Mouse (Mus musculus): ENCODE results near the gene Bcat2. TPM values are rescaled to one million over a fixed set of nuclear protein-coding genes. Genes with fewer than 3 reads are reported as not detected.

The Bcat2 gene
- polyA plus RNA-seq, 1 experiment from 2014 or later = 44.0 TPM

DNA sequence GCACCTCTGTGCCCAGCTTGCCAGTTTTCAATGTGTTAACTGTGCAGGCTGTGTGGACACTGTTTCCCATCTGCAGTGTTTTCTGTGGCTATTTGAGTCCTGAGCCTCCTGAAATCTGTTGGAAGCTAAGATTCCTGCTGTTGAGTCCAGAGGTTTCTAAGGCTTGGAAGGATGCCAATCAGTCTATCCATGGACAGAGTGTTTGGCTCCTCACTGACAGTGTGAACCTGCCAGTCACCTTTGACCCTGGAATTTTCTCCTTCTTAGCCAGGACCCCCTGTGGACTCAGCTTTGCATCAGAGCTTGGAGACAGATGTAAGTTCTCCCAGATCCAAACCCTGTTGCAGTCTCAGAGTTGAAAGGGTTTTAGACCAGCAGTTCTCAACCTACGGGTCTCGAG is 29.7 kb upstream of the Bcat2 start:
- Histone ChIP-seq H3K4me1 (ENCODE audit: control insufficient read depth, low read depth, low read length) (no peaks in the 10 kb centered on the region; the same call in 1 of the 2 replicates), H3K4me2 (ENCODE audit: low read depth, low read length) (no peak overlapping the region), H3K4me3 (ENCODE audit: low read depth, low read length) (no peak overlapping the region), H3K36me3 (ENCODE audit: control insufficient read depth, insufficient read depth) (no peaks in the 10 kb centered on the region), H3K9me3 (replicated peaks; ENCODE audit: control insufficient read depth, low read length) (no peaks in the 10 kb centered on the region; the same call in 1 of the 2 replicates), H3K9ac (ENCODE audit: low read depth, low read length) (no peak overlapping the region), H3K27me3 (ENCODE audit: control insufficient read depth, insufficient read depth, low read depth, low read length) (peaks cover 8% of the 10 kb centered on the region), H3K27ac (ENCODE audit: low read length) (no peak overlapping the region)
- 69% methylated on average over 2 of the region's 2 CpGs for WGBS (ENCODE audit: insufficient replicate concordance)
- 0 out of 2 replicates have a peak, but pooled peaks have one; percentile 41 for ATAC-seq (ENCODE audit: low read depth)

DNA sequence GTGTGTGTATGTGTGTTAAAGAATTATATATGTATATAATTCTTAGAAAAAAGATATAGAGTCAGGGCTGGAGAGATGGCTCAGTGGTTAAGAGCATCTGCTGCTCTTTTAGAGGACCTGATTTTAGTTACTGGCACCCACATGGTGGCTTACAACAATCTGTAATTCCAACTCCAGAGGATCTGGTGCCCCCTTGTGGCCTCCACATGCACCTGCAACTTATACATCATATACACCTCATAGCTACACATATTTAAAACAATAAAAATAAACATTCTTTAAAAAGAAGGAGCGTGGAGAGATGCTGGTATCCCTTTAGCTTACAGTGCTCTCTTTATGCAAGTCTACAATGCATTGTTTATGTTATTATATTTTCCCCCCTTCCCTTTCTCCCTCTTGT is 25.4 kb upstream of the Bcat2 start:
- H3K4me3 ChIP-seq (ENCODE audit: low read depth, low read length) = no peak overlapping the region
- H3K9me3 ChIP-seq (replicated peaks; ENCODE audit: control insufficient read depth, low read length) = no peaks in the 10 kb centered on the region; the same call in 1 of the 2 replicates
- no peak overlapping the region for H3K9ac ChIP-seq (ENCODE audit: low read depth, low read length)
- no peaks in the 10 kb centered on the region; the same call in 1 of the 2 replicates for H3K4me1 ChIP-seq (ENCODE audit: control insufficient read depth, low read depth, low read length)
- H3K36me3 ChIP-seq (ENCODE audit: control insufficient read depth, insufficient read depth) = no peaks in the 10 kb centered on the region
- ATAC-seq (ENCODE audit: low read depth) = no peak
- no peak overlapping the region for H3K4me2 ChIP-seq (ENCODE audit: low read depth, low read length)
- H3K27me3 ChIP-seq (ENCODE audit: control insufficient read depth, insufficient read depth, low read depth, low read length) = no peaks in the 10 kb centered on the region
- WGBS (ENCODE audit: insufficient replicate concordance) = 51% methylated on average over 1 of the region's 1 CpGs
- no peak overlapping the region for H3K27ac ChIP-seq (ENCODE audit: low read length)

DNA sequence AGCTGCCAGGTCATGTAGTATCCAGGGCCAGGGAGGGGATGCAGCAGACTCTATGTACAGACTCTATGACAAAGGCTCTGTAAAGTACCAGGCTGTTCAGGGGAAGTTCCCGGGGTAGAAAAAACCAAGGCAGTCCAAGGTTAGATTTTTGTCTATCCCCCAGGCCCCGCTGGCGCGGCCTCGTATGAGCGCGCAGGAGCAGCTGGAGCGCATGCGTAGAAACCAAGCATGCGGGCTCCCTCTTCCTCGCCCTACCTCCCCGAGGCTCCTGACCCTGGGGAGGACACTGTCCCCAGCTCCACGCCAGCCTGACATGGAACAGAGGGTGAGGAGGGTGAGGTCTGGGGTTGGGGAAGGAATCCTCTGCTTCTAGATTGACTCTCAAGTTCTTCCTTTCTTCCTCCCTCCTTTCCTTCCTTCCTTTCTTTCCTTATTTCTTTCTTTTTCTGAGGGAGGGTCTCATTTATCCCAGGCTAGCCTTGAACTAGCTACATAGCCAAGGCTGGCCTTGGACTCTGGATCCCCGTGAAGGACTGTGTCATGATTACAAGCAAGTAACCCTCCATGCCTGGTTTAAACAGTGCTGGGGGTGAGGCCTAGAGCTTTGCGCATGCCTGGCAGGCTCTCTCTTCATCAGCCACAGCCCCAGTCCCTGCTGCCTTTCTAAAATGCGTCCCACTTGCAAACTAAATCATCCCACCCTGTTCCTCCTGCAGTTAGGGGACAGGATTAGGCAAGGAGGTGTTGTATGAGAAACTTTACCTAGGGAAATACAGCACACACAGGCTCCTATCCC is 20.1 kb upstream of the Bcat2 start:
- WGBS (ENCODE audit: insufficient replicate concordance) = 76% methylated on average over 16 of the region's 16 CpGs
- Histone ChIP-seq H3K36me3 (ENCODE audit: control insufficient read depth, insufficient read depth) (no peaks in the 10 kb centered on the region), H3K27ac (ENCODE audit: low read length) (no peak overlapping the region), H3K27me3 (ENCODE audit: control insufficient read depth, insufficient read depth, low read depth, low read length) (no peaks in the 10 kb centered on the region), H3K4me1 (ENCODE audit: control insufficient read depth, low read depth, low read length) (peaks cover 4% of the 10 kb centered on the region), H3K9me3 (replicated peaks; ENCODE audit: control insufficient read depth, low read length) (no peaks in the 10 kb centered on the region; the same call in 1 of the 2 replicates), H3K4me3 (ENCODE audit: low read depth, low read length) (no peak overlapping the region), H3K9ac (ENCODE audit: low read depth, low read length) (no peak overlapping the region), H3K4me2 (ENCODE audit: low read depth, low read length) (no peak overlapping the region)
- no peak for ATAC-seq (ENCODE audit: low read depth)

DNA sequence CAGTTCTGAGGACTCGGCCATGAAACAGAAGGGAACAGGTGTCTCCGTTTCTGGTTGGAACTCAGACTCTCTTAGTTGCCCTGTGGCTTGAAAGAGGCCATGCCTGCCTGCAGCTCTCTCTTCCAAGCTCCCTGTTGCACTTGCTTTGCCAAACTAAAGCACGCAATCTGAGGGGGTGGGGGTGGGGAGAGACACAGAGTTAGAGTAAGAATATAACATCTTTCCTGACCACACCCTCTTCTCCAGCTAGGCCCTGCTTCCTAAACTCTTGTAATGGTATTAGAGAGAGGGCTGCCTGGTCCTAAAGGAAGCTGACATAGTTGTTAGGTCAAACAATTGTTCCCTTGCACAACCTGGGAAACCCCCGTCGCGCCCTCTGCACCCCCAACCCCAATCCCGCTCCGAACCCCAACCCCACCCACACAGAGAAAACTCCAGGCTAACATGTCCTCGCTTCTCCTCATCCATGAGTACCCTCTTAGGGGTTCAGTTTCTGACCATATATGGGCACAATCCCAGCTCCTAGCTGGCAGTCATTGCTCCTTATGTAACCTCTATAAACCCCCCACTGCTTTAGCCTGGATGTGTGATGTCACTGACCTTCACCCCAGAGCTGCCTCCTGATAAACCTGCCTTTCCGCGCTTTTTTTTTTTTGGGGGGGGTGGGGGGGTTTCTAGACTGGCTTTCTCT is 19.0 kb upstream of the Bcat2 start:
- Histone ChIP-seq H3K36me3 (ENCODE audit: control insufficient read depth, insufficient read depth) (no peaks in the 10 kb centered on the region), H3K27ac (ENCODE audit: low read length) (no peak overlapping the region), H3K27me3 (ENCODE audit: control insufficient read depth, insufficient read depth, low read depth, low read length) (no peaks in the 10 kb centered on the region), H3K4me2 (ENCODE audit: low read depth, low read length) (no peak overlapping the region), H3K9ac (ENCODE audit: low read depth, low read length) (no peak overlapping the region), H3K4me3 (ENCODE audit: low read depth, low read length) (no peak overlapping the region), H3K9me3 (replicated peaks; ENCODE audit: control insufficient read depth, low read length) (no peaks in the 10 kb centered on the region), H3K4me1 (ENCODE audit: control insufficient read depth, low read depth, low read length) (peaks cover 4% of the 10 kb centered on the region)
- 68% methylated on average over 11 of the region's 11 CpGs for WGBS (ENCODE audit: insufficient replicate concordance)
- ATAC-seq (ENCODE audit: low read depth) = peak; percentile 12; the same call in 1 of the 2 replicates

DNA sequence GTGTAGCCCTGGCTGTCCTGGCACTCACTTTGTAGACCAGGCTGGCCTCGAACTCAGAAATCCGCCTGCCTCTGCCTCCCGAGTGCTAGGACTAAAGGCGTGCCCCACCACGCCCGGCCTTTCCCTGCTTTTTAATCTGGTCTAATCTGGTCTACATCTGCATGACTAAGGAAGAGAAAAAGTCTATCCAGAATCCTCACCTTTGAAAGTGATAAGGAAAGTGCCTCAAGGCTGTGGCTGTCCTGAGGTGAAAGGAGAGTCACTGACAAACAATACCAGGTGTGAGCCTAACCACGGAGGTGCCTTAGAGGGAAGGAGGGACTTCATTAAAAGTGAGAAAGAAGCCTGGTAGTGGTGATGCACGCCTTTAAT is 18.5 kb upstream of the Bcat2 start:
- Histone ChIP-seq H3K4me1 (ENCODE audit: control insufficient read depth, low read depth, low read length) (peaks cover 4% of the 10 kb centered on the region), H3K4me3 (ENCODE audit: low read depth, low read length) (no peak overlapping the region), H3K27me3 (ENCODE audit: control insufficient read depth, insufficient read depth, low read depth, low read length) (no peaks in the 10 kb centered on the region), H3K4me2 (ENCODE audit: low read depth, low read length) (no peak overlapping the region), H3K9ac (ENCODE audit: low read depth, low read length) (no peak overlapping the region), H3K27ac (ENCODE audit: low read length) (no peak overlapping the region), H3K9me3 (replicated peaks; ENCODE audit: control insufficient read depth, low read length) (no peaks in the 10 kb centered on the region), H3K36me3 (ENCODE audit: control insufficient read depth, insufficient read depth) (no peaks in the 10 kb centered on the region)
- ATAC-seq (ENCODE audit: low read depth) = no peak
- 47% methylated on average over 8 of the region's 8 CpGs for WGBS (ENCODE audit: insufficient replicate concordance)

DNA sequence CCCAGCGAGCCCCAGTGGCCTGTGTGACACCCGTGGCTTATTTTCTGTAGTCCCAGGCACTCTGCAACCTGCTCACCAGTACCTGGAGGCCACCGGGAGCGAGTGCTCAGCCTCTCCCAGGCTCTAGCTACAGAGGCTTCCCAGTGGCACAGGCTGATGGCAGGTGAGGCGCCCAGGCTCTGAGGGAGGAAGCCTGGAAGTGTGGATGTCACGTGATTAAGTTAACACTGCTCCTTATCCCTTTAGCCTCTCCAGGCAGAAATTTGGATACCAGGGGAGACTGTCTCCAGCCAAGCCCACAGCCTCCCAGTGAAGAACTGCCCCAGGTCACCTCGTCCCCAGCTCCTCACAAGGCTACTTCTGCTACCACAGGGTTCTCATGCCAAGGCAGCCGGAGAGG is 16.4 kb upstream of the Bcat2 start:
- no peak overlapping the region for H3K27ac ChIP-seq (ENCODE audit: low read length)
- ATAC-seq (ENCODE audit: low read depth) = 0 out of 2 replicates have a peak, but pooled peaks have one; percentile 3

DNA sequence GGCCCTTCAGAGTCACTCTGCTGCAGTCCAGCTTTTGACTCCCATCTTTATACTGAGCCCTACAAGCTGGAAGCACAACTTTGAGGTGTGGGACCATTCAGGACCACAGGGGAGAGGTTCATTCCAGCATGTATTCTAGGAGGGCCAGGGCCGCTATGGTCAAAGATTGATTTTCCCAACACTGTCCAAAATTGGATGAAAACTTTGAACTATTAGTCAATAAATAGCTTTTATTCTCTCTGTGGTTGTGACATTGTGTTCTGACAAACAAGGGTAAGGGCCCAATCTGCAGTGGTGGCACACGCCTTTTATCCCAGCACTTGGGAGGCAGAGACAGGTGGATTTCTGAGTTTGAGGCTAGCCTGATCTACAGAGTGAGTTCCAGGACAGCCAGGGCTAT is 16.0 kb upstream of the Bcat2 start:
- Histone ChIP-seq H3K4me2 (ENCODE audit: low read depth, low read length) (no peak overlapping the region), H3K4me1 (ENCODE audit: control insufficient read depth, low read depth, low read length) (peaks cover 4% of the 10 kb centered on the region), H3K27me3 (ENCODE audit: control insufficient read depth, insufficient read depth, low read depth, low read length) (no peaks in the 10 kb centered on the region), H3K27ac (ENCODE audit: low read length) (no peak overlapping the region), H3K4me3 (ENCODE audit: low read depth, low read length) (no peak overlapping the region), H3K9ac (ENCODE audit: low read depth, low read length) (no peak overlapping the region), H3K9me3 (replicated peaks; ENCODE audit: control insufficient read depth, low read length) (no peaks in the 10 kb centered on the region), H3K36me3 (ENCODE audit: control insufficient read depth, insufficient read depth) (no peaks in the 10 kb centered on the region)
- ATAC-seq (ENCODE audit: low read depth) = peak; percentile 19; the same call in 1 of the 2 replicates
- WGBS (ENCODE audit: insufficient replicate concordance) = 48% methylated on average over 2 of the region's 2 CpGs

More for the DNA sequence above, 16.4 kb upstream of the Bcat2 start:
- Histone ChIP-seq H3K9me3 (replicated peaks; ENCODE audit: control insufficient read depth, low read length) (no peaks in the 10 kb centered on the region), H3K9ac (ENCODE audit: low read depth, low read length) (no peak overlapping the region), H3K36me3 (ENCODE audit: control insufficient read depth, insufficient read depth) (no peaks in the 10 kb centered on the region), H3K4me3 (ENCODE audit: low read depth, low read length) (no peak overlapping the region), H3K4me2 (ENCODE audit: low read depth, low read length) (no peak overlapping the region), H3K4me1 (ENCODE audit: control insufficient read depth, low read depth, low read length) (peaks cover 4% of the 10 kb centered on the region), H3K27me3 (ENCODE audit: control insufficient read depth, insufficient read depth, low read depth, low read length) (no peaks in the 10 kb centered on the region)
- WGBS (ENCODE audit: insufficient replicate concordance) = 60% methylated on average over 8 of the region's 8 CpGs

DNA sequence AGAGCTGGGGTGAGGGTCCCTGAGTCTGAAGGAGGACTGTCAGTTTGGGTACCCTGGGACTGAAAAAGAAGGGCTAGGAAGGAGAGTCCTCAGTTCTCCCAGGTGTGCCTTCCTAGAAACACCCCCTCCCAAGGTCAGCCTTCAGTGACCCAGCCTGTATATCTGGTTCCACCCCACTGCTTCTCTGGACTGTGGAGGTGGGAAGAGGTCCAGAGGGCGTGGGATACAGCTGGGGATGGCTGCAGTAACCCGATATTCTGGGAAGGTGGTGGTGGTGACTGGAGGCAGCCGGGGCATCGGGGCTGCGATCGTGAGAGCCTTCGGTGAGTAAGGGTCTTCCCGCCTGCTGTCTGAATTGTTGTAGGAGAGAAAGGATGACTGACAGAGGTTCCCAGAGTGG is 15.2 kb upstream of the Bcat2 start, which contains the start of gene Hsd17b14:
Gene Hsd17b14 (plus strand): TSS at position 150 of the 400 bp plus-strand sequence.
- no peak within 1 kb of the TSS for H3K4me2 ChIP-seq (ENCODE audit: low read depth, low read length)
- H3K4me1 ChIP-seq (ENCODE audit: control insufficient read depth, low read depth, low read length) = peaks cover 4% of the 10 kb centered on the region
- H3K27ac ChIP-seq (ENCODE audit: low read length) = no peak within 1 kb of the TSS
- no peaks in the 10 kb centered on the region for H3K9me3 ChIP-seq (replicated peaks; ENCODE audit: control insufficient read depth, low read length)
- no peaks in the 10 kb centered on the region for H3K27me3 ChIP-seq (ENCODE audit: control insufficient read depth, insufficient read depth, low read depth, low read length)
- 47% methylated on average over 8 of the region's 8 CpGs for WGBS (ENCODE audit: insufficient replicate concordance)
- no peaks in the 10 kb centered on the region for H3K36me3 ChIP-seq (ENCODE audit: control insufficient read depth, insufficient read depth)
- no peak within 1 kb of the TSS for H3K9ac ChIP-seq (ENCODE audit: low read depth, low read length)
- H3K4me3 ChIP-seq (ENCODE audit: low read depth, low read length) = no peak within 1 kb of the TSS
- no peak for ATAC-seq (ENCODE audit: low read depth)

DNA sequence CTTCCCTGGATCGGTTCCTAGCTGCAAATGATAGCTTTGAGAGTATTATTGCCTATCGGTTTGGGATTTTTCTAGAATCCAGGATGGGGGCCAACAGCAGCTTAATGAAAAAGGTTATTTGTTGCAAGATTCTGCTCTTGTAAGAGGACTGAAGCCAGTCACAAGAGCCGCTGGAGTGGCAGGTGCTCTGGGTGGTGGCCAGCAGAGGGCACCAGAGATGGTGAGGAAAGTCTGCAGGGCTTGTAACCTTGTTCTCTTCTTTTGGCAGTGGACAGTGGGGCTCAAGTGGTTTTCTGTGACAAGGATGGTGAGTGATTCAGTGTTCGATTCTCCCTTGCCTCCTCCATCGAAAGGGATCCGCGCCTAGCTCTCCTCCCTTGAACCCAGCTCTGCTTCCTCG is 14.2 kb upstream of the Bcat2 start:
- H3K9me3 ChIP-seq (replicated peaks; ENCODE audit: control insufficient read depth, low read length) = no peaks in the 10 kb centered on the region
- H3K4me1 ChIP-seq (ENCODE audit: control insufficient read depth, low read depth, low read length) = peaks cover 9% of the 10 kb centered on the region
- no peak overlapping the region for H3K4me3 ChIP-seq (ENCODE audit: low read depth, low read length)
- no peak overlapping the region for H3K9ac ChIP-seq (ENCODE audit: low read depth, low read length)
- ATAC-seq (ENCODE audit: low read depth) = 0 out of 2 replicates have a peak, but pooled peaks have one; percentile 32
- H3K36me3 ChIP-seq (ENCODE audit: control insufficient read depth, insufficient read depth) = no peaks in the 10 kb centered on the region
- WGBS (ENCODE audit: insufficient replicate concordance) = 21% methylated on average over 8 of the region's 8 CpGs
- no peak overlapping the region for H3K4me2 ChIP-seq (ENCODE audit: low read depth, low read length)
- no peaks in the 10 kb centered on the region for H3K27me3 ChIP-seq (ENCODE audit: control insufficient read depth, insufficient read depth, low read depth, low read length)
- H3K27ac ChIP-seq (ENCODE audit: low read length) = no peak overlapping the region
